Mouse (Mus musculus) embryonic facial prominence, embryonic 11.5 days (tissue): ENCODE data around the gene Rab4b. TPM values are rescaled to one million over a fixed set of nuclear protein-coding genes. Genes with fewer than 3 reads are reported as not detected.

Experiments used
- ATAC-seq: fragments of 200-750 bp; cut with Nextera tagmentation; replicated peaks from 2 replicates; pipeline ENCODE4 v1.8.0; 2017; ENCODE audit warnings: low read depth; ENCODE audit not compliant: insufficient number of reproducible peaks, low FRiP score, low TSS enrichment
- DNase-seq: peaks from one replicate; pipeline ENCODE4 v3.0.0-alpha.2; 2015; ENCODE audit warnings: low spot score
- H3K27ac ChIP-seq: fragments of 300-500 bp; sonication (generic); replicated peaks from 2 replicates; pipeline ENCODE4 v1.5.1; 2014; ENCODE audit warnings: mild to moderate bottlenecking, low read depth, low read length, control low read depth
- H3K27me3 ChIP-seq: fragments of 300-500 bp; sonication (generic); 2 replicates; pipeline ENCODE4 v1.6.1; 2014; ENCODE audit warnings: mild to moderate bottlenecking, low read length, moderate library complexity, mixed read lengths; ENCODE audit not compliant: control insufficient read depth, insufficient read depth
- H3K36me3 ChIP-seq: fragments of 300-500 bp; sonication (generic); replicated peaks from 2 replicates; pipeline ENCODE4 v1.6.1; 2014; ENCODE audit warnings: low read depth, mild to moderate bottlenecking, low read length, moderate library complexity, mixed read lengths; ENCODE audit not compliant: control insufficient read depth, insufficient read depth
- H3K4me1 ChIP-seq: fragments of 300-500 bp; sonication (generic); 2 replicates; pipeline ENCODE4 v1.6.1; 2014; ENCODE audit warnings: low read length, mixed read lengths; ENCODE audit not compliant: control insufficient read depth, insufficient read depth
- H3K4me2 ChIP-seq: fragments of 300-500 bp; sonication (generic); 2 replicates; pipeline ENCODE4 v1.6.1; 2014; ENCODE audit warnings: low read depth, mild to moderate bottlenecking, control low read depth, low read length, moderate library complexity
- H3K4me3 ChIP-seq: fragments of 300-500 bp; sonication (generic); 2 replicates; pipeline ENCODE4 v1.5.1; 2014; ENCODE audit warnings: low read depth, low read length, control low read depth
- H3K9ac ChIP-seq: fragments of 300-500 bp; sonication (generic); replicated peaks from 2 replicates; pipeline ENCODE4 v1.6.1; 2014; ENCODE audit warnings: mild to moderate bottlenecking, control low read depth, low read length
- H3K9me3 ChIP-seq: fragments of 300-500 bp; sonication (generic); replicated peaks from 2 replicates; pipeline ENCODE4 v1.6.1; 2016; ENCODE audit warnings: mild to moderate bottlenecking, low read length, inconsistent platforms, mixed read lengths; ENCODE audit not compliant: control insufficient read depth
- WGBS: fragments of 180-500 bp; shearing (Covaris S2); extraction: QIAGEN DNeasy Blood & Tissue Kit; methylation state at CpG from one replicate; pipeline ENCODE4 v1.1.7; 2014; 5-methylcytosine and 5-hydroxymethylcytosine counted together
- polyA plus RNA-seq: library from polyadenylated mRNA; unstranded; fragments of >200 nt; fragmentation: Nextera tagmentation; extraction: Ambion mirVana; gene quantifications from 2 replicates; pipeline ENCODE4 v1.2.1, GENCODE M21; 2014

The Rab4b gene
- polyA plus RNA-seq, 1 experiment from 2014 or later = 49.3 TPM

- Histone ChIP-seq H3K27me3 (no peaks in the 10 kb centered on the region), H3K4me1 (0 out of 2 replicates have a peak, but pooled peaks cover 3% of the 10 kb centered on the region), H3K9ac (peak within 1 kb of the TSS; percentile 89), H3K4me3 (peak within 1 kb of the TSS; percentile 81), H3K27ac (peak within 1 kb of the TSS; percentile 97), H3K9me3 (no peaks in the 10 kb centered on the region), H3K4me2 (peak within 1 kb of the TSS; percentile 86), H3K36me3 (peaks cover 21% of the 10 kb centered on the region)
- DNase-seq (peak; percentile 99), ATAC-seq (peak; percentile 99)
- 1% methylated on average over 64 of the region's 64 CpGs for WGBS
Measured at GRCm38 (mm10) chr7:27195681-27196611, 17.2 kb upstream of the Rab4b start, which contains the start of the genes BC024978 and Snrpa. BC024978 (plus strand) TSS chr7:27195781. Snrpa (minus strand) TSS chr7:27196271.

- DNase-seq = no peak
- no peak overlapping the region for H3K4me3 ChIP-seq
- H3K4me2 ChIP-seq = no peak overlapping the region; the same call in 1 of the 2 replicates
- no peaks in the 10 kb centered on the region for H3K27me3 ChIP-seq
- no peaks in the 10 kb centered on the region for H3K9me3 ChIP-seq
- WGBS = 82% methylated on average over 4 of the region's 4 CpGs
- no peak overlapping the region for H3K27ac ChIP-seq
- 0 out of 2 replicates have a peak, but pooled peaks cover 3% of the 10 kb centered on the region for H3K4me1 ChIP-seq
- peaks cover 32% of the 10 kb centered on the region for H3K36me3 ChIP-seq
- no peak for ATAC-seq
- H3K9ac ChIP-seq = no peak overlapping the region
Measured at GRCm38 (mm10) chr7:27193731-27194130, 15.0 kb upstream of the Rab4b start.

- Histone ChIP-seq H3K36me3 (peaks cover 32% of the 10 kb centered on the region), H3K9ac (no peak overlapping the region), H3K27me3 (no peaks in the 10 kb centered on the region), H3K4me2 (no peak overlapping the region), H3K27ac (0 out of 2 replicates have a peak overlapping the region, but pooled peaks have one; percentile 8), H3K9me3 (no peaks in the 10 kb centered on the region), H3K4me3 (no peak overlapping the region), H3K4me1 (0 out of 2 replicates have a peak, but pooled peaks cover 3% of the 10 kb centered on the region)
- DNase-seq = no peak
- ATAC-seq = no peak
- 96% methylated on average over 5 of the region's 5 CpGs for WGBS
Measured at GRCm38 (mm10) chr7:27192434-27192833, 13.7 kb upstream of the Rab4b start.

GRCm38 (mm10) chr7:27189271-27189931 lies 10.7 kb upstream of the Rab4b start:
- ATAC-seq (no peak), DNase-seq (no peak)
- H3K36me3 ChIP-seq = peaks cover 42% of the 10 kb centered on the region
- H3K4me2 ChIP-seq = no peak overlapping the region
- no peaks in the 10 kb centered on the region for H3K9me3 ChIP-seq
- no peaks in the 10 kb centered on the region for H3K27me3 ChIP-seq
- 0 out of 2 replicates have a peak, but pooled peaks cover 3% of the 10 kb centered on the region for H3K4me1 ChIP-seq
- H3K4me3 ChIP-seq = no peak overlapping the region
- WGBS = 95% methylated on average over 10 of the region's 10 CpGs
- H3K27ac ChIP-seq = no peak overlapping the region
- H3K9ac ChIP-seq = no peak overlapping the region

GRCm38 (mm10) chr7:27185986-27186385 lies 7.3 kb upstream of the Rab4b start:
- no peak overlapping the region for H3K27ac ChIP-seq
- no peak overlapping the region for H3K4me2 ChIP-seq
- H3K36me3 ChIP-seq = peaks cover 21% of the 10 kb centered on the region
- DNase-seq (no peak), ATAC-seq (no peak)
- no peak overlapping the region for H3K9ac ChIP-seq
- no peaks in the 10 kb centered on the region for H3K27me3 ChIP-seq
- H3K9me3 ChIP-seq = no peaks in the 10 kb centered on the region
- 90% methylated on average over 5 of the region's 5 CpGs for WGBS
- H3K4me1 ChIP-seq = no peaks in the 10 kb centered on the region
- H3K4me3 ChIP-seq = no peak overlapping the region

GRCm38 (mm10) chr7:27184964-27185363 lies 6.3 kb upstream of the Rab4b start:
- 70% methylated on average over 3 of the region's 3 CpGs for WGBS
- no peak for ATAC-seq
- H3K4me2 ChIP-seq = no peak overlapping the region
- no peaks in the 10 kb centered on the region for H3K9me3 ChIP-seq
- H3K4me3 ChIP-seq = no peak overlapping the region
- no peaks in the 10 kb centered on the region for H3K27me3 ChIP-seq
- H3K4me1 ChIP-seq = no peaks in the 10 kb centered on the region
- H3K36me3 ChIP-seq = peaks cover 18% of the 10 kb centered on the region
- no peak overlapping the region for H3K9ac ChIP-seq
- peak; percentile 54 for DNase-seq
- no peak overlapping the region for H3K27ac ChIP-seq

- no peaks in the 10 kb centered on the region for H3K27me3 ChIP-seq
- WGBS = 82% methylated on average over 1 of the region's 1 CpGs
- peaks cover 11% of the 10 kb centered on the region for H3K36me3 ChIP-seq
- H3K4me3 ChIP-seq = no peak overlapping the region
- no peak overlapping the region for H3K9ac ChIP-seq
- no peaks in the 10 kb centered on the region for H3K9me3 ChIP-seq
- no peak overlapping the region for H3K4me2 ChIP-seq
- DNase-seq = no peak
- no peak overlapping the region for H3K27ac ChIP-seq
- no peak for ATAC-seq
- H3K4me1 ChIP-seq = no peaks in the 10 kb centered on the region
Measured at GRCm38 (mm10) chr7:27182498-27182897, 3.8 kb upstream of the Rab4b start.
